Mouse (Mus musculus) thymus, postnatal 0 days (tissue): ENCODE measurements at regions not wholly inside any gene's neighbourhood (a gene's known extent, or its start where the extent isn't known, plus 50 kb on each side); places are given as distances from the start of the nearest gene placed in this dataset.

Experiments
- microRNA-seq: library from miRNA; unstranded; fragments of <30 nt; microRNA quantifications from one replicate; pipeline ENCODE4, GENCODE M21; 2016; ENCODE audit warnings: borderline number of aligned reads

Small RNAs in the stretch of these regions (microRNA-seq; reads per million reads assigned to microRNA genes)
- gene Mir138-1, result 47.9 reads per million, percentile 38 among the genes with 10 or more reads in this experiment
